34 mouse cellular contexts compared by ENCODE assay signal in genomic region chr2:112532812-112533496, GRCm38 (mm10). TPM values are rescaled to one million over a fixed set of nuclear protein-coding genes. Genes with fewer than 3 reads are reported as not detected.
DNase-seq lines count a peak whose midpoint lies in the region; ATAC-seq and TF ChIP-seq lines count a peak whose summit lies in the region.
"Had no signal": no experiment of that assay in that cellular context is flagged by ENCODE, and none has a peak within 500 bp of the region (broad histone marks: within the 10 kb centered on the region; RNA-seq: fewer than 3 reads in every experiment).

No protein-coding gene starts in this region.

- no peak overlapping the region for H3K4me2 ChIP-seq in kidney, embryonic 16.5 days (replicated peaks; ENCODE audit: low read depth, low read length)
- H3K4me2 ChIP-seq: embryonic facial prominence, embryonic 13.5 days; heart, embryonic 11.5 days; hindbrain, embryonic 12.5 days; liver, embryonic 13.5 days; midbrain, embryonic 11.5 days had no signal

- H3K9ac ChIP-seq in kidney, embryonic 16.5 days (replicated peaks; ENCODE audit: low read length): no peak overlapping the region
- H3K9ac ChIP-seq: embryonic facial prominence, embryonic 13.5 days; hindbrain, embryonic 12.5 days; liver, embryonic 13.5 days had no signal

- 48% methylated on average over 10 of the region's 10 CpGs for WGBS in kidney, embryonic 16.5 days
- WGBS in lung, adult 2 months: 71% methylated on average over 10 of the region's 10 CpGs

- no peak for TF ChIP-seq CTCF in gastrocnemius, adult 2 months (IDR thresholded peaks at IDR 0.05)
- no peak for TF ChIP-seq CTCF in lung, adult 2 months (IDR thresholded peaks at IDR 0.05; ENCODE audit: insufficient read depth, low read length)

- H3K9me3 ChIP-seq in kidney, embryonic 16.5 days (ENCODE audit: low read length): no peaks in the 10 kb centered on the region
- H3K9me3 ChIP-seq: embryonic facial prominence, embryonic 13.5 days; forebrain, embryonic 10.5 days; hindbrain, embryonic 12.5 days; liver, embryonic 13.5 days had no signal

- peaks cover 3% of the 10 kb centered on the region; the same call in 1 of the 2 replicates for H3K4me1 ChIP-seq in kidney, embryonic 16.5 days (ENCODE audit: insufficient read depth, low read length)
- H3K4me1 ChIP-seq in lung, adult 2 months (ENCODE audit: control insufficient read depth, insufficient read depth, low read length): no peaks in the 10 kb centered on the region
- H3K4me1 ChIP-seq: embryonic facial prominence, embryonic 13.5 days had no signal

- no peaks in the 10 kb centered on the region for H3K27me3 ChIP-seq in kidney, embryonic 16.5 days (ENCODE audit: insufficient read depth, low read length)
- H3K27me3 ChIP-seq: embryonic facial prominence, embryonic 13.5 days; hindbrain, embryonic 12.5 days; liver, embryonic 13.5 days had no signal

- DNase-seq in gastrocnemius, adult 2 months: no peak
- no peak for DNase-seq in gastrocnemius, postnatal 10 days
- no peak for DNase-seq in kidney, adult 18-20 months
- peak; percentile 1 for DNase-seq in lung, postnatal 36 days
- no peak for DNase-seq in lung, adult 2 months
- DNase-seq in thymus, postnatal 0 days (ENCODE audit: low spot score): no peak
- DNase-seq: adrenal gland, postnatal 14 days; cerebellum, adult 11 months; cerebellum, adult 9-10 months; cerebellum, postnatal 36 days; embryo, embryonic 11 days; gastrocnemius, postnatal 14 days; heart, postnatal 36 days; kidney, adult 2 months; kidney, postnatal 4 days; liver, embryonic 13.5 days; lung, adult 18-20 months; lung, postnatal 10 days; right cerebral cortex, adult 18-20 months; spleen, adult 18-20 months had no signal

- H3K36me3 ChIP-seq in kidney, embryonic 16.5 days (ENCODE audit: insufficient read depth, low read length): no peaks in the 10 kb centered on the region
- H3K36me3 ChIP-seq: embryonic facial prominence, embryonic 13.5 days; forebrain, embryonic 10.5 days; hindbrain, embryonic 12.5 days; liver, embryonic 13.5 days had no signal

- no peak for TF ChIP-seq POLR2A in lung, adult 2 months (IDR thresholded peaks at IDR 0.05; ENCODE audit: borderline replicate concordance, extremely low read depth, low read depth, low read length)

- H3K27ac ChIP-seq in gastrocnemius, adult 2 months: peak overlapping the region; percentile 12; the same call in 1 of the 2 replicates
- H3K27ac ChIP-seq in kidney, embryonic 16.5 days (ENCODE audit: low read length): no peak overlapping the region
- H3K27ac ChIP-seq: embryonic facial prominence, embryonic 13.5 days; forebrain, embryonic 10.5 days; hindbrain, embryonic 12.5 days; hindbrain, postnatal 0 days; liver, embryonic 13.5 days had no signal

- H3K4me3 ChIP-seq in gastrocnemius, adult 2 months: no peak overlapping the region
- H3K4me3 ChIP-seq in kidney, embryonic 16.5 days (ENCODE audit: low read length): no peak overlapping the region
- H3K4me3 ChIP-seq in lung, adult 2 months (replicated peaks; ENCODE audit: extremely low read depth, low read depth, low read length): no peak overlapping the region
- H3K4me3 ChIP-seq: embryonic facial prominence, embryonic 13.5 days; forebrain, embryonic 10.5 days; hindbrain, embryonic 12.5 days; liver, embryonic 13.5 days had no signal

- ATAC-seq in kidney, embryonic 16.5 days (ENCODE audit: low FRiP score, low TSS enrichment): peak; percentile 54; the same call in 1 of the 2 replicates
- ATAC-seq: forebrain, embryonic 16.5 days; hindbrain, postnatal 0 days; midbrain, embryonic 16.5 days had no signal

- intact Hi-C loops in gastrocnemius, adult 2 months (cut with DNase I): loop anchor here (10.0 kb wide), 1 partner anchor 232 kb away; no protein-coding TSS in a partner anchor

RNA-seq across cellular contexts. Expression of gene Aven, which starts 40.2 kb away (rescaled TPM):
- total RNA-seq in gastrocnemius, adult 2 months (2021): 10 to 100 TPM; 15.0 to 16.1 TPM
- 10 to 100 TPM; 17.5 to 22.0 TPM for total RNA-seq in gastrocnemius, postnatal 10 days (2021)
- 5.2 and 7.3 TPM in 2 replicates for polyA plus RNA-seq in kidney, embryonic 16.5 days (2015; fragmentation: Nextera tagmentation; extraction: Ambion mirVana)
- 2.3 and 2.5 TPM in 2 replicates for polyA plus RNA-seq in lung, adult 2 months (2012; rRNA removed)
- polyA plus RNA-seq in thymus, postnatal 0 days (2015; fragmentation: Nextera tagmentation; extraction: Ambion mirVana): 5.2 and 6.0 TPM in 2 replicates

RNA-seq across cellular contexts. Expression of gene Chrm5, which starts 52.4 kb away (rescaled TPM):
- under 1 TPM in 1 of 2 experiments, not detected in 1; 0.20 TPM for total RNA-seq in gastrocnemius, adult 2 months (2021)
- total RNA-seq in gastrocnemius, postnatal 10 days (2021): under 1 TPM in 1 of 2 experiments, not detected in 1; 0.16 TPM
- 0.10 TPM in 2 replicates for polyA plus RNA-seq in kidney, embryonic 16.5 days (2015; fragmentation: Nextera tagmentation; extraction: Ambion mirVana)
- not detected in 2 replicates for polyA plus RNA-seq in lung, adult 2 months (2012; rRNA removed)
- not detected in 2 replicates for polyA plus RNA-seq in thymus, postnatal 0 days (2015; fragmentation: Nextera tagmentation; extraction: Ambion mirVana)
- total RNA-seq: adrenal gland, postnatal 14 days; gastrocnemius, postnatal 14 days; granulocyte monocyte progenitor cell, adult 5-6 weeks; heart, postnatal 36 days; MEL; neutrophil, adult 5-6 weeks had no signal
- polyA plus RNA-seq: embryonic facial prominence, embryonic 13.5 days; heart, embryonic 11.5 days; heart, embryonic 16.5 days; kidney, adult 2 months; liver, embryonic 13.5 days; midbrain, embryonic 11.5 days; neural tube, embryonic 11.5 days had no signal
